Mouse (Mus musculus): ENCODE results near the gene Wwp2. TPM values are rescaled to one million over a fixed set of nuclear protein-coding genes. Genes with fewer than 3 reads are reported as not detected.
A peak's percentile ranks its signal among the peaks of the same experiment; 100 is the strongest.

The Wwp2 gene
- polyA plus RNA-seq, 1 experiment = 146 TPM

- Histone ChIP-seq H3K4me3 (ENCODE audit: insufficient read depth, low read depth, low read length) (no peak overlapping the region), H3K4me1 (ENCODE audit: control insufficient read depth, insufficient read depth, low read length) (no peaks in the 10 kb centered on the region), H3K27ac (ENCODE audit: insufficient read depth, low read depth, low read length) (no peak overlapping the region)
- TF ChIP-seq CTCF (IDR thresholded peaks at IDR 0.05; ENCODE audit: insufficient read depth, low read depth, low read length) (no peak), POLR2A (IDR thresholded peaks at IDR 0.05; ENCODE audit: insufficient read depth, low read depth, low read length) (no peak)
- WGBS = 64% methylated on average over 16 of the region's 16 CpGs
Observed at GRCm38 (mm10) chr8:107560820-107561536, 124.8 kb downstream of the Wwp2 start.

DNA sequence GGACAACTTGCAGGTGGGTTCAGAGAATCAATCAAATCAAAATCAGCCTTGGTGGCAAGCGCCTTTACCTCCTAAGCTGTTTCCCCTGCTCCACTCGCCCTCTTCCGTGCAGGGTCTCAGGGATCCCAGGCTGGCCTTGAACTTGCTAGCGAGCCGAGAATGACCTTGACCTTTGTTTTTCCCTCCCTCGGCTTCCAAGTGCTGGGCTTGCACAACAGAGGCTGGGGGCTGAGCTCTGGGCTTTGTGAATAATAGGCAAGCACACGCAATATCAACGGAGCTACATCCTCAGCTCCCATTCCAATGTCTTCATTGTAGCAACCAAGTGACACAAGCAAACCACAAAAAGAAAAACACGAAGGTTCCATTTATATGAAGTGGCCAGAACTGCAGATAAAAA lies 126.0 kb downstream of the Wwp2 start:
- H3K4me1 ChIP-seq (ENCODE audit: control insufficient read depth, insufficient read depth, low read length) = no peaks in the 10 kb centered on the region
- 85% methylated on average over 9 of the region's 9 CpGs for WGBS
- no peak overlapping the region for H3K27ac ChIP-seq (ENCODE audit: insufficient read depth, low read depth, low read length)
- no peak for TF ChIP-seq POLR2A (IDR thresholded peaks at IDR 0.05; ENCODE audit: insufficient read depth, low read depth, low read length)
- no peak for TF ChIP-seq CTCF (IDR thresholded peaks at IDR 0.05; ENCODE audit: insufficient read depth, low read depth, low read length)
- no peak overlapping the region for H3K4me3 ChIP-seq (ENCODE audit: insufficient read depth, low read depth, low read length)

GRCm38 (mm10) chr8:107571046-107571445 lies 134.9 kb downstream of the Wwp2 start:
- 75% methylated on average over 2 of the region's 2 CpGs for WGBS
- no peak for TF ChIP-seq POLR2A (IDR thresholded peaks at IDR 0.05; ENCODE audit: insufficient read depth, low read depth, low read length)
- no peak overlapping the region for H3K27ac ChIP-seq (ENCODE audit: insufficient read depth, low read depth, low read length)
- no peaks in the 10 kb centered on the region for H3K4me1 ChIP-seq (ENCODE audit: control insufficient read depth, insufficient read depth, low read length)
- no peak overlapping the region for H3K4me3 ChIP-seq (ENCODE audit: insufficient read depth, low read depth, low read length)

- Histone ChIP-seq H3K4me3 (ENCODE audit: insufficient read depth, low read depth, low read length) (no peak overlapping the region), H3K27ac (ENCODE audit: insufficient read depth, low read depth, low read length) (no peak overlapping the region), H3K4me1 (ENCODE audit: control insufficient read depth, insufficient read depth, low read length) (no peaks in the 10 kb centered on the region)
- 93% methylated on average over 7 of the region's 7 CpGs for WGBS
- TF ChIP-seq CTCF (IDR thresholded peaks at IDR 0.05; ENCODE audit: insufficient read depth, low read depth, low read length) (no peak), POLR2A (IDR thresholded peaks at IDR 0.05; ENCODE audit: insufficient read depth, low read depth, low read length) (no peak)
Observed at GRCm38 (mm10) chr8:107571486-107572135, 135.4 kb downstream of the Wwp2 start.

- WGBS = 68% methylated on average over 4 of the region's 4 CpGs
- Histone ChIP-seq H3K4me1 (ENCODE audit: control insufficient read depth, insufficient read depth, low read length) (no peaks in the 10 kb centered on the region), H3K27ac (ENCODE audit: insufficient read depth, low read depth, low read length) (no peak overlapping the region), H3K4me3 (ENCODE audit: insufficient read depth, low read depth, low read length) (no peak overlapping the region)
- TF ChIP-seq CTCF (IDR thresholded peaks at IDR 0.05; ENCODE audit: insufficient read depth, low read depth, low read length) (0 out of 2 replicates have a peak, but pooled peaks have one; percentile 30), POLR2A (IDR thresholded peaks at IDR 0.05; ENCODE audit: insufficient read depth, low read depth, low read length) (no peak)
Observed at GRCm38 (mm10) chr8:107572497-107572896, 136.3 kb downstream of the Wwp2 start.

GRCm38 (mm10) chr8:107574771-107575170 lies 138.6 kb downstream of the Wwp2 start:
- TF ChIP-seq POLR2A (IDR thresholded peaks at IDR 0.05; ENCODE audit: insufficient read depth, low read depth, low read length) (no peak), CTCF (IDR thresholded peaks at IDR 0.05; ENCODE audit: insufficient read depth, low read depth, low read length) (no peak)
- Histone ChIP-seq H3K4me1 (ENCODE audit: control insufficient read depth, insufficient read depth, low read length) (0 out of 2 replicates have a peak, but pooled peaks cover 3% of the 10 kb centered on the region), H3K4me3 (ENCODE audit: insufficient read depth, low read depth, low read length) (no peak overlapping the region), H3K27ac (ENCODE audit: insufficient read depth, low read depth, low read length) (no peak overlapping the region)
- WGBS = 93% methylated on average over 3 of the region's 3 CpGs

DNA sequence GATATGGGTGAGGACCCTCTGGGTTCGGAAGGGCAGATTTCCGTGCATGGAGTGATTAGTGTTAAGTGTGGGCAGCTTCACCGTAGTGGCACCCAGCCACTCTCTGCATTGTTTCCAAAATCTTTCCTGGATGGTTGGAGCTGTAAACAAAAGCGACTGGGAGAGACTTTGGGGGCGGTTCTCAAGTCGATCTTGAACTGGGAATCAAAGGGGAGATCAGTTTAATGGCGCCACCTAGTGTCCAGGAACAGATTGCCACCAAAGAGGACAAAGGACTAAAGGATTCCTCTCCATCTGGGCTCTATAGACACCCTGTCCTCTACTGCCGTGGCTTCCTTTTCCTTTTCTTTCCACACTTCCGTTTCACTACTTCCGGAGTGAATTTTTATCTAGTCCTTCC lies 140.5 kb downstream of the Wwp2 start:
- no peak overlapping the region for H3K27ac ChIP-seq (ENCODE audit: insufficient read depth, low read depth, low read length)
- no peak for TF ChIP-seq CTCF (IDR thresholded peaks at IDR 0.05; ENCODE audit: insufficient read depth, low read depth, low read length)
- no peak for TF ChIP-seq POLR2A (IDR thresholded peaks at IDR 0.05; ENCODE audit: insufficient read depth, low read depth, low read length)
- H3K4me3 ChIP-seq (ENCODE audit: insufficient read depth, low read depth, low read length) = no peak overlapping the region
- H3K4me1 ChIP-seq (ENCODE audit: control insufficient read depth, insufficient read depth, low read length) = 0 out of 2 replicates have a peak, but pooled peaks cover 3% of the 10 kb centered on the region
- WGBS = 3% methylated on average over 10 of the region's 10 CpGs

- no peak for TF ChIP-seq POLR2A (IDR thresholded peaks at IDR 0.05; ENCODE audit: insufficient read depth, low read depth, low read length)
- TF ChIP-seq CTCF (IDR thresholded peaks at IDR 0.05; ENCODE audit: insufficient read depth, low read depth, low read length) = no peak
- Histone ChIP-seq H3K4me1 (ENCODE audit: control insufficient read depth, insufficient read depth, low read length) (0 out of 2 replicates have a peak, but pooled peaks cover 3% of the 10 kb centered on the region), H3K27ac (ENCODE audit: insufficient read depth, low read depth, low read length) (no peak overlapping the region), H3K4me3 (ENCODE audit: insufficient read depth, low read depth, low read length) (no peak overlapping the region)
- WGBS = 86% methylated on average over 4 of the region's 4 CpGs
Observed at GRCm38 (mm10) chr8:107577640-107578039, 141.5 kb downstream of the Wwp2 start.

DNA sequence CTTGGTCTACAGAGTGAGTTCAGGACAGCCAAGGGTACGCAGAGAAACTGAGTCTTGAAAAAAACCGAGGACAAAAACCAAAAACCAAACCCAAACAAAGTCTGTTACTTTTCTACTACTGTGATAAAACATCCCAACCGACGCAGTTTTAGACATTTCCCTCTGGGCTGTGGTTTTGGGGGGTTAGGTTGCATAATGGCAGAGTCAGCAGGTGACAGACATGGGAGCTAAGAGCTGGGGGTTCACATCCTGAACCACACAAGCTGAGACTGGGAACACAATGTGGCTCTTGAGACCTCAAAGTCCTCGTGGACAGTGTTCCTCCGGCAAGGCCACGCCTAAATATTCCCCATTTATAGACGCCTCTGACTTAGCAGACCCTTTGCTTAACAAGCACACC lies 142.0 kb downstream of the Wwp2 start:
- Histone ChIP-seq H3K4me3 (ENCODE audit: insufficient read depth, low read depth, low read length) (no peak overlapping the region), H3K27ac (ENCODE audit: insufficient read depth, low read depth, low read length) (no peak overlapping the region), H3K4me1 (ENCODE audit: control insufficient read depth, insufficient read depth, low read length) (0 out of 2 replicates have a peak, but pooled peaks cover 3% of the 10 kb centered on the region)
- WGBS = 79% methylated on average over 8 of the region's 8 CpGs
- no peak for TF ChIP-seq CTCF (IDR thresholded peaks at IDR 0.05; ENCODE audit: insufficient read depth, low read depth, low read length)
- no peak for TF ChIP-seq POLR2A (IDR thresholded peaks at IDR 0.05; ENCODE audit: insufficient read depth, low read depth, low read length)
